Mouse (Mus musculus) C3H10T1/2 (cell line): ENCODE data around the gene Cacna2d3. TPM values are rescaled to one million over a fixed set of nuclear protein-coding genes. Genes with fewer than 3 reads are reported as not detected.

Source experiments
- polyA plus RNA-seq, 2 experiments: library from polyadenylated mRNA; unstranded; fragments of >200 nt; fragmentation: generic; extraction: Trizol; gene quantifications; one replicate each; pipeline ENCODE4 v1.2.1; 2012; ENCODE audit warnings: missing spikeins in 2 of 2

Gene Cacna2d3
- not detected for polyA plus RNA-seq

DNA sequence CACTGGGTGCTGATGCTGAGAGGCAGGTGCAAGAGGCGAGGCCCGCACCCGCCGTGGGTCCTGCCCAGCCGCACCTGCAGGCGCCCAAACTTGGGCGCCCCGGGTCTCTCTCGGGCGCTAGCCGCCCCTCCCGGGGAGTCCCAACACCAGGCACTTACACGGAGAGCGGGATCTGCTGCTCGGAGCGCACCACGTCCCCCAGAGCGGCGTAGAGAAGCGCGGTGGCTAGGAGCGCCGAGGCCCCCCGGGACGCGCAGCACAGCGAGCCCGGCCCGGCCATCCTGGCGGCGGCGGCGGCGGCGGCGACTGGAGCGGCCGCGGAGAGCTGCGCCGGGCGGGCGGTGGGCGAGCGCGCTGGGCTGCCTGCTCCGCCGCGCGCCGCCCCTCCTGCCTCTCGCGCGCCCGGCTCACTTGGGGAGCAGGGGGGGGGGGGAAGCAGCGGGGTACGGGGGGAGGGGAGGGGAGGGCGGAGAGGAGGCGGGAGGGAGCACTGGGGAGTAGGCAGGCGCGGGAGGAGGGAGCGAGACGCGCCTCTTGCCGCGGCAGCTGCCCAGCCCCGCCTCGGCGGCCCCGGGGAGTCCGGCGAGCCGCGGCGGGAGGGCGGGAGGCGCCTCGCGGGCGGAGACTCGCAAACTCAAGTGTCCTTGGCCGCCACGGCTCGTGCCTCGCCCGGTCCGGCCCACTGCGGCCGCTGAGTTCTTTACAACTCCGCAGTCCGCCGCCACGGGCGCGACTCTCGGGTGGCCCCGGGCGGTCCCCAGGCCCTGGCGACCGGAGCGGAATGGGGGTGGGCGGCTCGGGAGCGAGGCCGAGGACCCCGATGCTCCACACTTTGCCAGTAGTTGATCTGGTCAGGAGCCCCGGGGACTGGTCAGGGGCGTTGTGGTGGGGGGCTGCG lies at the start of gene Cacna2d3:
Gene Cacna2d3 (minus strand): TSS at position 377 of the 898 bp plus-strand sequence.

DNA sequence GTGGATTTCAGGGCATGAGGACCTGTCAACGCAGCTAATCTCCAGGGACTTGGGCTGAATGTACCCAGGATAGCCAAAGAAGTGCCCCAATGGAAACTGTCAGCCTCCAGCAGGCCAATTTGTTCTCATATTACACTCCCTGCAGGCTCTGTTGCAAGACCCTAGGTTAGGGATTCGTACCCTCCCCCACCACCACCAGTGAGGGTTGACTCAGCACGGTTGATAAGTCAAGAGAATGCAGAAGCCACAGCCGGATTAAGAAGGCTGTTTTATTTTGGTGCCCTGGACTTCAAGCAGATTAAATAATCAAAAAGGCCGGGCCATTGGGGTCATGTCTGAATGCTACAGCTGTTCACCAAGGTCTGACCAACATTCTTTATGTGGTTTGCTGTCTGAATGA lies 703.8 kb downstream of the Cacna2d3 start, which contains the start of gene Lrtm1:
Gene Lrtm1 (plus strand): TSS at position 326 of the 400 bp plus-strand sequence.

Other genes with a start within 250 kb of the Cacna2d3 start
- gene Selenok, start 246.4 kb upstream of the Cacna2d3 start, polyA plus RNA-seq: 100 to 1,000 TPM in 1 of 2 experiments, 10 to 100 TPM in 1; 18.5 to 134 TPM